Mouse (Mus musculus) limb, embryonic 14.5 days (tissue): ENCODE data around the gene Phospho2. TPM values are rescaled to one million over a fixed set of nuclear protein-coding genes. Genes with fewer than 3 reads are reported as not detected.
"Not testable (repeated sequence)": the region's sequence is repeated elsewhere in the genome, so short reads cannot be mapped to it uniquely, and the experiment has no call there.

ENCODE experiments used
- ATAC-seq: fragments of 200-750 bp; cut with Nextera tagmentation; 2 replicates; pipeline ENCODE4 v1.8.0; 2017; ENCODE audit warnings: low read depth, moderate number of reproducible peaks, moderate TSS enrichment; ENCODE audit not compliant: low FRiP score
- DNase-seq: peaks from one replicate; pipeline ENCODE4 v3.0.0-alpha.2; 2015; ENCODE audit warnings: low spot score
- H3K27ac ChIP-seq: fragments of 300-500 bp; sonication (generic); replicated peaks from 2 replicates; pipeline ENCODE4 v1.5.1; 2014; ENCODE audit warnings: low read depth, mild to moderate bottlenecking, low read length, moderate library complexity, mixed read lengths
- H3K27me3 ChIP-seq: fragments of 300-500 bp; sonication (generic); 2 replicates; pipeline ENCODE4 v1.6.1; 2014; ENCODE audit warnings: low read length, mixed read lengths; ENCODE audit not compliant: control insufficient read depth, insufficient read depth
- H3K36me3 ChIP-seq: fragments of 300-500 bp; sonication (generic); 2 replicates; pipeline ENCODE4 v1.6.1; 2014; ENCODE audit warnings: mild to moderate bottlenecking, low read length, moderate library complexity, mixed read lengths; ENCODE audit not compliant: control insufficient read depth, insufficient read depth
- H3K4me1 ChIP-seq: fragments of 300-500 bp; sonication (generic); 2 replicates; pipeline ENCODE4 v1.6.1; 2014; ENCODE audit warnings: antibody characterized with exemption, low read length, mixed read lengths; ENCODE audit not compliant: control insufficient read depth, insufficient read depth
- H3K4me2 ChIP-seq: fragments of 300-500 bp; sonication (generic); replicated peaks from 2 replicates; pipeline ENCODE4 v1.6.1; 2014; ENCODE audit warnings: low read depth, mild to moderate bottlenecking, low read length, moderate library complexity; ENCODE audit not compliant: severe bottlenecking
- H3K4me3 ChIP-seq: fragments of 300-500 bp; sonication (generic); replicated peaks from 2 replicates; pipeline ENCODE4 v1.5.1; 2014; ENCODE audit warnings: low read length
- H3K9ac ChIP-seq: fragments of 300-500 bp; sonication (generic); 2 replicates; pipeline ENCODE4 v1.6.1; 2014; ENCODE audit warnings: mild to moderate bottlenecking, low read depth, low read length, moderate library complexity; ENCODE audit not compliant: severe bottlenecking
- H3K9me3 ChIP-seq: fragments of 300-500 bp; sonication (generic); 2 replicates; pipeline ENCODE4 v1.6.1; 2016; ENCODE audit warnings: low read length; ENCODE audit not compliant: control insufficient read depth
- POLR2A ChIP-seq: fragments of 200-500 bp; IDR thresholded peaks from 2 replicates; pipeline ENCODE4 v1.8.0; 2012; ENCODE audit warnings: inconsistent platforms, mild to moderate bottlenecking, moderate library complexity, borderline replicate concordance; ENCODE audit not compliant: insufficient read depth, insufficient read length; ENCODE audit errors: extremely low read depth
- WGBS: fragments of 180-500 bp; shearing (Covaris S2); extraction: QIAGEN DNeasy Blood & Tissue Kit; methylation state at CpG from one replicate; pipeline ENCODE4 v1.1.7; 2014; 5-methylcytosine and 5-hydroxymethylcytosine counted together
- polyA plus RNA-seq, 2 experiments: library from polyadenylated mRNA; depleted of rRNA in 1 of 2; stranded (reverse) in 1 of 2; unstranded in 1 of 2; fragments of >200 nt; fragmentation: Nextera tagmentation in 1 of 2; extraction: Ambion mirVana in 1 of 2; gene quantifications; 2 replicates each; pipeline versions ENCODE4 v1.2.1 to v1.2.3; 2012 to 2014

Phospho2 gene
- polyA plus RNA-seq, 2 experiments, result 24.6 to 27.5 TPM

GRCm38 (mm10) chr2:69790722-69791121 is 1.3 kb downstream of the Phospho2 start:
- no peak for DNase-seq
- Histone ChIP-seq H3K4me3 (no peak overlapping the region), H3K27me3 (no peaks in the 10 kb centered on the region), H3K9ac (no peak overlapping the region), H3K9me3 (no peaks in the 10 kb centered on the region), H3K36me3 (peaks cover 23% of the 10 kb centered on the region), H3K4me2 (peak overlapping the region; percentile 95; the same call in 1 of the 2 replicates), H3K4me1 (peaks cover 9% of the 10 kb centered on the region; the same call in 1 of the 2 replicates), H3K27ac (no peak overlapping the region)
- TF ChIP-seq POLR2A, result no peak
- no peak for ATAC-seq
- 65% methylated on average over 4 of the region's 4 CpGs for WGBS

GRCm38 (mm10) chr2:69802911-69803312 is 13.5 kb downstream of the Phospho2 start:
- DNase-seq (no peak), ATAC-seq (no peak)
- Histone ChIP-seq H3K9me3 (no peaks in the 10 kb centered on the region), H3K9ac (no peak overlapping the region), H3K27me3 (no peaks in the 10 kb centered on the region), H3K4me2 (no peak overlapping the region), H3K4me3 (no peak overlapping the region), H3K27ac (no peak overlapping the region), H3K4me1 (no peaks in the 10 kb centered on the region), H3K36me3 (no peaks in the 10 kb centered on the region)
- 58% methylated on average over 5 of the region's 5 CpGs for WGBS
- no peak for TF ChIP-seq POLR2A

- DNase-seq, result no peak
These were observed 14.3 kb downstream of the Phospho2 start for GRCm38 (mm10) chr2:69803756-69804155.

GRCm38 (mm10) chr2:69804663-69805062 is 15.2 kb downstream of the Phospho2 start:
- H3K4me1 ChIP-seq, DNase-seq, H3K36me3 ChIP-seq, H3K4me2 ChIP-seq, H3K4me3 ChIP-seq, H3K27ac ChIP-seq, H3K9ac ChIP-seq, ATAC-seq, H3K9me3 ChIP-seq, H3K27me3 ChIP-seq: not testable (repeated sequence)
- 84% methylated on average over 8 of the region's 9 CpGs for WGBS

More at GRCm38 (mm10) chr2:69803756-69804155, 14.3 kb downstream of the Phospho2 start:
- H3K4me1 ChIP-seq, result no peaks in the 10 kb centered on the region
- TF ChIP-seq POLR2A, result no peak
- H3K27me3 ChIP-seq, result no peaks in the 10 kb centered on the region
- H3K27ac ChIP-seq, result no peak overlapping the region
- no peaks in the 10 kb centered on the region for H3K9me3 ChIP-seq
- no peak for ATAC-seq
- WGBS, result 61% methylated on average over 8 of the region's 8 CpGs
- H3K9ac ChIP-seq, result no peak overlapping the region
- no peak overlapping the region for H3K4me3 ChIP-seq
- H3K4me2 ChIP-seq, result no peak overlapping the region
- no peaks in the 10 kb centered on the region for H3K36me3 ChIP-seq

GRCm38 (mm10) chr2:69810169-69810568 is 20.7 kb downstream of the Phospho2 start:
- H3K27me3 ChIP-seq, result no peaks in the 10 kb centered on the region
- no peaks in the 10 kb centered on the region for H3K9me3 ChIP-seq
- H3K4me2 ChIP-seq, result no peak overlapping the region
- H3K27ac ChIP-seq, result no peak overlapping the region
- H3K36me3 ChIP-seq, result no peaks in the 10 kb centered on the region
- 64% methylated on average over 15 of the region's 15 CpGs for WGBS
- no peaks in the 10 kb centered on the region for H3K4me1 ChIP-seq
- no peak for ATAC-seq
- no peak for TF ChIP-seq POLR2A
- no peak overlapping the region for H3K4me3 ChIP-seq
- no peak overlapping the region for H3K9ac ChIP-seq
- no peak for DNase-seq

GRCm38 (mm10) chr2:69811349-69811748 is 21.9 kb downstream of the Phospho2 start:
- H3K27me3 ChIP-seq, H3K27ac ChIP-seq, DNase-seq, H3K4me3 ChIP-seq, H3K9me3 ChIP-seq, H3K36me3 ChIP-seq, H3K4me2 ChIP-seq, H3K4me1 ChIP-seq, ATAC-seq, H3K9ac ChIP-seq: not testable (repeated sequence)
- WGBS, result 82% methylated on average over 7 of the region's 7 CpGs
